Mouse (Mus musculus): ENCODE measurements around the gene Islr.

GRCm38 (mm10) chr9:58243696-58244095 is 39.6 kb upstream of the Islr start:
- TF ChIP-seq CTCF (IDR thresholded peaks at IDR 0.05; ENCODE audit: low read depth, low read length) (no peak), POLR2A (IDR thresholded peaks at IDR 0.05; ENCODE audit: extremely low read depth, insufficient read depth, low read length) (no peak)

Data from liver, adult 2 months (tissue).